Mouse (Mus musculus) adrenal gland, postnatal 10 days (tissue): ENCODE data around the gene Ate1. TPM values are rescaled to one million over a fixed set of nuclear protein-coding genes. Genes with fewer than 3 reads are reported as not detected.
"Not testable (repeated sequence)": the region's sequence is repeated elsewhere in the genome, so short reads cannot be mapped to it uniquely, and the experiment has no call there.

ENCODE experiments used
- DNase-seq: peaks from one replicate; pipeline ENCODE4 v3.0.0; 2021; ENCODE audit warnings: mixed read lengths
- total RNA-seq, 2 experiments: library from RNA; stranded (reverse); gene quantifications; 2 replicates each; pipeline ENCODE4 v1.2.3; 2021

Ate1 gene
- total RNA-seq, 2 experiments from 2014 or later = 32.6 to 35.1 TPM

- DNase-seq = no peak
Observed at GRCm38 (mm10) chr7:130403346-130403745, 116.8 kb downstream of the Ate1 start.

GRCm38 (mm10) chr7:130394697-130395096 is 125.5 kb downstream of the Ate1 start:
- no peak for DNase-seq

- DNase-seq = not testable (repeated sequence)
Observed at GRCm38 (mm10) chr7:130390060-130390459, 130.1 kb downstream of the Ate1 start.

- no peak for DNase-seq
Observed at GRCm38 (mm10) chr7:130386308-130386707, 133.9 kb downstream of the Ate1 start.

GRCm38 (mm10) chr7:130385732-130386294 is 134.4 kb downstream of the Ate1 start:
- no peak for DNase-seq

- no peak for DNase-seq
Observed at GRCm38 (mm10) chr7:130382126-130382525, 138.0 kb downstream of the Ate1 start.

GRCm38 (mm10) chr7:130381387-130381951 is 138.7 kb downstream of the Ate1 start:
- no peak for DNase-seq

GRCm38 (mm10) chr7:130380769-130381355 is 139.3 kb downstream of the Ate1 start:
- DNase-seq = peak; percentile 70

GRCm38 (mm10) chr7:130380367-130380766 is 139.8 kb downstream of the Ate1 start:
- DNase-seq = no peak

- DNase-seq = no peak
Observed at GRCm38 (mm10) chr7:130379886-130380285, 140.3 kb downstream of the Ate1 start.

GRCm38 (mm10) chr7:130378308-130378707 is 141.9 kb downstream of the Ate1 start:
- DNase-seq = no peak

GRCm38 (mm10) chr7:130374311-130374710 is 145.9 kb downstream of the Ate1 start:
- DNase-seq = peak; percentile 73

- no peak for DNase-seq
Observed at GRCm38 (mm10) chr7:130368827-130369641, 151.1 kb downstream of the Ate1 start.

GRCm38 (mm10) chr7:130368036-130368826 is 151.9 kb downstream of the Ate1 start:
- no peak for DNase-seq

- DNase-seq = no peak
Observed at GRCm38 (mm10) chr7:130367222-130368035, 152.7 kb downstream of the Ate1 start.

GRCm38 (mm10) chr7:130365711-130366110 is 154.5 kb downstream of the Ate1 start:
- DNase-seq = no peak

Other genes with a start within 250 kb of the Ate1 start
- 10 to 100 TPM; 60.1 to 72.7 TPM for gene Nsmce4a, start 52.7 kb upstream of the Ate1 start, total RNA-seq
- 10 to 100 TPM; 27.5 to 58.4 TPM for gene Tacc2, start 57.1 kb upstream of the Ate1 start, total RNA-seq